Mouse (Mus musculus) midbrain, embryonic 11.5 days (tissue): Measurements from ENCODE around the gene Fgf22. TPM values are rescaled to one million over a fixed set of nuclear protein-coding genes. Genes with fewer than 3 reads are reported as not detected.

Experiments
- ATAC-seq: fragments of 200-750 bp; cut with Nextera tagmentation; 2 replicates; pipeline ENCODE4 v1.8.0; 2017; ENCODE audit warnings: moderate TSS enrichment, moderate library complexity; ENCODE audit not compliant: low FRiP score
- DNase-seq: peaks from one replicate; pipeline ENCODE4 v3.0.0; 2015; ENCODE audit warnings: low spot score; ENCODE audit errors: missing footprints
- H3K27ac ChIP-seq: fragments of 300-500 bp; sonication (generic); 2 replicates; pipeline ENCODE4 v1.5.1; 2014; ENCODE audit warnings: low read depth, low read length
- H3K27me3 ChIP-seq: fragments of 300-500 bp; sonication (generic); 2 replicates; pipeline ENCODE4 v1.6.1; 2014; ENCODE audit warnings: mild to moderate bottlenecking, low read length, moderate library complexity, mixed read lengths; ENCODE audit not compliant: control insufficient read depth, insufficient read depth
- H3K36me3 ChIP-seq: fragments of 300-500 bp; sonication (generic); 2 replicates; pipeline ENCODE4 v1.6.1; 2014; ENCODE audit warnings: mild to moderate bottlenecking, low read length, moderate library complexity, mixed read lengths; ENCODE audit not compliant: control insufficient read depth, insufficient read depth
- H3K4me1 ChIP-seq: fragments of 300-500 bp; sonication (generic); 2 replicates; pipeline ENCODE4 v1.6.1; 2014; ENCODE audit warnings: low read length; ENCODE audit not compliant: control insufficient read depth, insufficient read depth
- H3K4me2 ChIP-seq: fragments of 300-500 bp; sonication (generic); 2 replicates; pipeline ENCODE4 v1.6.1; 2014; ENCODE audit warnings: mild to moderate bottlenecking, moderate library complexity
- H3K4me3 ChIP-seq: fragments of 300-500 bp; sonication (generic); 2 replicates; pipeline ENCODE4 v1.5.1; 2014; ENCODE audit warnings: low read depth, low read length
- H3K9ac ChIP-seq: fragments of 300-500 bp; sonication (generic); 2 replicates; pipeline ENCODE4 v1.6.1; 2014; ENCODE audit warnings: low read length
- H3K9me3 ChIP-seq: fragments of 300-500 bp; sonication (generic); 2 replicates; pipeline ENCODE4 v1.6.1; 2016; ENCODE audit warnings: low read length; ENCODE audit not compliant: control insufficient read depth
- WGBS: fragments of 180-500 bp; shearing (Covaris S2); extraction: QIAGEN DNeasy Blood & Tissue Kit; methylation state at CpG from one replicate; pipeline ENCODE4 v1.1.7; 2014; 5-methylcytosine and 5-hydroxymethylcytosine counted together
- polyA plus RNA-seq: library from polyadenylated mRNA; unstranded; fragments of >200 nt; fragmentation: Nextera tagmentation; extraction: Ambion mirVana; gene quantifications from 2 replicates; pipeline ENCODE4 v1.2.1, GENCODE M21; 2014

The Fgf22 gene
- polyA plus RNA-seq, 1 experiment from 2014 or later = 0.08 TPM

DNA sequence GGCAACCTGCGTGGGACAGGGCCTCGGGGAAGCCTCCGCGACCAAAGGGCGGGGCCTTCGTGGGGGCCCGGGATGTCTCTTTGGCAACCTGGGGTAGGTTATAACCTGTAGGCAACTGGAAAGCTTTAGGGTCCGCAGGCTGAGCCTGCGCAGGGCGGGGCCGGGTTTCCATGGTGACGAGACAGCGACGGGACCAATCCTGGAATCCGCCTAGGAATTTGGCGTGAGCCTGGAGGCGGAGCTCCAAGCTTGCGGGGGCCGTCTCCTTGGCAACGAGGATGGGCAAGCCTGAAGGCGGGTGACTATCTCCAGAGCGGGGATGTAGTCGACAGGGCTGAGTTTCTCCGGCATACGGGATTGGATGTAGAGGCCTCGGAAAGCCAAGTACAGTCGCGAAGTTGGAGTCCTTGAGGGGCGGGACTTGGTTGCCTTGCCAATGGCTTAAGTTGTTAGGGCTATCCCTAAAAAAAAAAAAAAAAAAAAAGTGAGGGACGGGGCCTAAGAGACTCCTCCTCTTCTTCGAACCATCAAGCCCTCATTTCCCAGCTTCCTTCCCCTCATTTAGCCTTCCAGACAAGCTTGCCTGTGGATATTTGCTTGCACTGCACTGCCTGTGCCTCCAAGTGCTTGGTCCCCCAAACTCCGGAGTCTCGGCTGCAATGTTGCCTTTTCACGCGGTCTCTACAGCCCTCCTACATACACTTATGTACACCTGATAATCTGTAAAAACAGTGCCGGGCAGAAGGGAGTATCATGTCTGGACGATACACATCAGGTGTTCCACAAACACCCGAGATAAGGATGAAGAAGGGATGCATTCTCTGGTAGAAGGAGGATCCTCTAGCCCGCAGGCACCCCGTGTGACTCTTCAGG lies 12.7 kb downstream of the Fgf22 start:
- H3K4me1 ChIP-seq = peaks cover 22% of the 10 kb centered on the region
- H3K9me3 ChIP-seq = no peaks in the 10 kb centered on the region
- no peaks in the 10 kb centered on the region for H3K36me3 ChIP-seq
- H3K27ac ChIP-seq = peak overlapping the region; percentile 78
- ATAC-seq = peak; percentile 88
- H3K27me3 ChIP-seq = no peaks in the 10 kb centered on the region
- H3K4me3 ChIP-seq = peak overlapping the region; percentile 97
- H3K9ac ChIP-seq = peak overlapping the region; percentile 97; the same call in 1 of the 2 replicates
- H3K4me2 ChIP-seq = peak overlapping the region; percentile 95
- DNase-seq = peak; percentile 99
- 13% methylated on average over 40 of the region's 40 CpGs for whole genome bisulfite sequencing

DNA sequence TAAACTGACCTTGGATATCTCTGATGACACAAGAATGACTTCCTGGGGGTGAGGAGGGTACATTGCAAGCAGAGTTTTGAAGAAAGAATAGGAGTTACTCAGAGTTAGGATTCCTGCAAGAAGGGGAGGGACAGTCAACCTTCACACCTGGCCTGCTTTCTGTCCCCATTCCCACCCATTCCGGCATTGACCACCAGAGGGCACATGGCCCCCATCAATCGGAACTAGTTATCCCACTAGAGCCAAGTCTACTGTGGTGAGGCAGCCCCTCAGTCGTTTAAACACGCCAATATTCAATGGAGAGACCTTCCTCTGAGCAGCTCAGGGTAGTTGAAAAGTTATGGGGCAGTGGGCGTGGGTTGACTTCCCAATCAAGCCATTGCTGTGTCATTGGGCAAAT lies 13.5 kb downstream of the Fgf22 start:
- no peak overlapping the region for H3K4me3 ChIP-seq
- no peak for ATAC-seq

DNA sequence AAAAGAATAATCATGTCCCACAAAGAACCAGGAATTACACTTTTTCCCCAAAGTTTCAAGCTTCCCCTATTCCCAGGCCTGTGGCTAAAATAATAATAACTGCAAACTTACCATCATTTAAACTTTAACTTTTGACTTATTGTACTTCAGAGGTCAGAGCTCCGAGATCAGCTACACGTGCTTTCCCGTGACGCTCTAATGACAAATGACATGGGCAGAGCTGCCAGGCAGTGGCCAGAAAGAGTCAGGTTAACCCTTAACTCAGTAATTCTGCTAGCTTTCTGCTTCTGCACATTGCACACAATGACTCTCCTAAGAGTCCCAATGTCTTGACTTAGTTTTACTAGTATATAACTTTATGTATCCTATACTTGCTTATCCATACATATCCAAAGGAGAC lies 14.5 kb downstream of the Fgf22 start:
- H3K4me2 ChIP-seq = no peak overlapping the region
- 63% methylated on average over 4 of the region's 4 CpGs for WGBS
- H3K4me1 ChIP-seq = peaks cover 22% of the 10 kb centered on the region
- H3K9me3 ChIP-seq = no peaks in the 10 kb centered on the region
- no peak for ATAC-seq
- H3K27me3 ChIP-seq = no peaks in the 10 kb centered on the region
- no peak overlapping the region for H3K27ac ChIP-seq
- H3K36me3 ChIP-seq = no peaks in the 10 kb centered on the region
- no peak overlapping the region for H3K4me3 ChIP-seq
- no peak for DNase-seq
- no peak overlapping the region for H3K9ac ChIP-seq

More for the DNA sequence above, 13.5 kb downstream of the Fgf22 start:
- Histone ChIP-seq H3K9me3 (no peaks in the 10 kb centered on the region), H3K4me1 (peaks cover 22% of the 10 kb centered on the region), H3K4me2 (no peak overlapping the region), H3K27ac (no peak overlapping the region), H3K36me3 (no peaks in the 10 kb centered on the region), H3K9ac (no peak overlapping the region), H3K27me3 (no peaks in the 10 kb centered on the region)
- DNase-seq = peak; percentile 98
- 2% methylated on average over 5 of the region's 5 CpGs for WGBS

DNA sequence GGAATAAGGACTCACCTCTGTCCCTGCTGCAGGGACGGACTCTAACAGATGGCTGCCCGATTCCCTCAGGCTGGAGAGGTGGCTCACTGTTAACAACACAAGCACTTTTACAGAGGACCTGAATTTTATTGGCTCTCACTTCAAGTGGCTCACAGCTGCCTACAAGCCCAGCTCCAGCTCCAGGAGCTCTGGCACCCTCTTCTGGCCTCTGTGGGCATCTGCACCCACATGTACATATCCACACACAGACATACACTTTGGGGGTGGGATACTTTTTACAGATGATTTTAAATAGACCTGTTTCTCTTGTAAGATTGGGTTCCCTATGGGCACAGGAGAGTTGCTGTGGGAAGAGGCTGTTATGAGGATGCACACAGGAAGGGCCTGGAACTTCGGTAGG lies 17.4 kb downstream of the Fgf22 start:
- Histone ChIP-seq H3K36me3 (no peaks in the 10 kb centered on the region), H3K4me2 (no peak overlapping the region), H3K9me3 (no peaks in the 10 kb centered on the region; the same call in 1 of the 2 replicates), H3K4me1 (peaks cover 7% of the 10 kb centered on the region), H3K27me3 (peaks cover 10% of the 10 kb centered on the region), H3K27ac (no peak overlapping the region), H3K9ac (no peak overlapping the region), H3K4me3 (no peak overlapping the region)
- 91% methylated on average over 3 of the region's 3 CpGs for WGBS
- no peak for ATAC-seq
- no peak for DNase-seq

DNA sequence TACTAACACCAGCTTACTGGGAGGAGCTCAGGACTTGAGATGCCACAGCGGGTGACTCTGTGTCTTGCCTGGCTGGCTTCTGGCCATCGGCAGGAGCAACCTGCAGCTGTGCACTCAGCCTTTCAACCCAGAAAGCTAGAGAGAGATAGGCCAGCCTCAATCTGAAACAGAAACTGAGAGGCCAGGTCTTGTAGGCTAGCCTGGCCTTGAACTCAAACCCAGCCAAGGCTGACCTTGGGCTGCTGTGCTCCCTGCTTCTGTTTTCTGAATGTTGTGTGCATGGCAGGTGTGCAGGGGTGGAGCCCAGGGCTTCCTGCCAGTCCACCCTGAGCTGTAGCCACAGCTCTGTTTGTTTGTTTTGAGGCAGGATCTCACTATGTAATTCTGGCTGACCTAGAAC lies 18.3 kb downstream of the Fgf22 start:
- peaks cover 18% of the 10 kb centered on the region for H3K27me3 ChIP-seq
- no peaks in the 10 kb centered on the region for H3K36me3 ChIP-seq
- no peak for ATAC-seq
- H3K9me3 ChIP-seq = no peaks in the 10 kb centered on the region; the same call in 1 of the 2 replicates
- WGBS = 89% methylated on average over 2 of the region's 2 CpGs
- no peak overlapping the region for H3K27ac ChIP-seq
- no peaks in the 10 kb centered on the region; the same call in 1 of the 2 replicates for H3K4me1 ChIP-seq
- no peak for DNase-seq
- no peak overlapping the region for H3K4me2 ChIP-seq
- H3K9ac ChIP-seq = no peak overlapping the region
- H3K4me3 ChIP-seq = no peak overlapping the region

DNA sequence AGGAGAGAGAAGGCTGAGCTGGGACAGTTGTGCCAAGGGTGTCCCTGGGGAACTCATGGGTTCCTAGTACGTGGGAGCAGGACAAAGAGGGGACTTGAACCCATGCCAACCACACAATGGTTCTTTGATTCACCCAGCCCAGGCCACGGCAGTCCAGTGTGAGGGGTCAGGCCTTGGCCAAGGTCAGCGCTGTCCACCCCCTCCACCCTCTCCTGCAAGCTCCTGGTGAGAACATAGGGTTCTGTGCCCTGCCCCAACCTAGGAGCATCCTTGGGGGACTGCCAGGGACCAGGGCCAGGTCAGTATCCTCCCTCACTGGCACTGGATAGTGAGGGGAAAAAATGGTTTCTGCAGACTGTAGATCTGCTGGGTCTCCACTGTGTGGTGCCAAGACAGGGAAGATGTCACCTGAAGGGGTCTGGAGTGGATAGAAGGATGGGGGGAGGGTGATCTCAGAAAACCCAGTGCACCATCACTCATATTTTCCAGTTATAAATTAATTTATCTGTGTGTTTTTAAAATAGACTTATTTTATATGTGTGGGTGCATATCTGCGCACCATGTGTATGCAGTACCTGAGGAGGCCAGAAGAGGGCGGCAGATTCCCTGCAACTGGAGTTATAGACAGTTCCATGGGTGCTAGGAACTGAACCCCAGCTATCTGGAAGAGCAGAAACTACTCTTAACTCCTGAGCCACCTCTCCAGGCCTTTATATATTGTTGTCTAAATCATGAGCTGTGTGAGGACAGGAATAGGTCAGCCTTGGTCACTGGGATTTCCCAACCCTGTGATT lies 19.8 kb downstream of the Fgf22 start:
- no peaks in the 10 kb centered on the region; the same call in 1 of the 2 replicates for H3K9me3 ChIP-seq
- H3K9ac ChIP-seq = no peak overlapping the region
- H3K27me3 ChIP-seq = peaks cover 33% of the 10 kb centered on the region
- 77% methylated on average over 5 of the region's 5 CpGs for WGBS
- DNase-seq (no peak), ATAC-seq (no peak)
- no peaks in the 10 kb centered on the region for H3K36me3 ChIP-seq
- H3K4me3 ChIP-seq = no peak overlapping the region
- H3K4me2 ChIP-seq = no peak overlapping the region
- no peak overlapping the region for H3K27ac ChIP-seq
- no peaks in the 10 kb centered on the region; the same call in 1 of the 2 replicates for H3K4me1 ChIP-seq

DNA sequence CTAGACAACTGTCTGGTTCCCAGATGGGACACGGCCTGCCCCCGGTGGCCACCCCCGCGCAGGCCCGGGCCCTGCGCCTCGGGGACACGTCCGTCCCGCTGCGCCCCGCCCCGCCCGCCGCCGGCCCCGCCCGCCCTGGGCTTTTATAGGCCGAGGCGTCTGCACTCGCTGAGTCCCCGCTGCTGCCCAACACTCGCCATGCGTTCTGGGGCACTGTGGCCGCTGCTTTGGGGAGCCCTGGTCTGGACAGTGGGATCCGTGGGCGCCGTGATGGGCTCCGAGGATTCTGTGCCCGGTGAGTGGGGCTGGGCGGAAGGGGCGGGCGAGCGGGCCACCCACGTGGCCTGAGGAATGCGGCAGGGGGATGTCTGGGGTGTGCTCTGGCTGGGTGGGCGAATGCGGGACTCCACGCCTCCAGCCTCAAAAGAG lies 22.2 kb downstream of the Fgf22 start, which contains the start of gene Fstl3:
Fstl3 (plus strand) TSS at position 170 of the 429 bp plus-strand sequence.
- peak within 1 kb of the TSS; percentile 41 for H3K4me2 ChIP-seq
- H3K9ac ChIP-seq = peak within 1 kb of the TSS; percentile 4; the same call in 1 of the 2 replicates
- H3K36me3 ChIP-seq = no peaks in the 10 kb centered on the region
- H3K27me3 ChIP-seq = peaks cover 43% of the 10 kb centered on the region
- peak within 1 kb of the TSS; percentile 18 for H3K4me3 ChIP-seq
- no peaks in the 10 kb centered on the region; the same call in 1 of the 2 replicates for H3K9me3 ChIP-seq
- no peak for DNase-seq
- H3K4me1 ChIP-seq = peaks cover 8% of the 10 kb centered on the region
- no peak within 1 kb of the TSS for H3K27ac ChIP-seq
- WGBS = 1% methylated on average over 39 of the region's 39 CpGs
- no peak for ATAC-seq

DNA sequence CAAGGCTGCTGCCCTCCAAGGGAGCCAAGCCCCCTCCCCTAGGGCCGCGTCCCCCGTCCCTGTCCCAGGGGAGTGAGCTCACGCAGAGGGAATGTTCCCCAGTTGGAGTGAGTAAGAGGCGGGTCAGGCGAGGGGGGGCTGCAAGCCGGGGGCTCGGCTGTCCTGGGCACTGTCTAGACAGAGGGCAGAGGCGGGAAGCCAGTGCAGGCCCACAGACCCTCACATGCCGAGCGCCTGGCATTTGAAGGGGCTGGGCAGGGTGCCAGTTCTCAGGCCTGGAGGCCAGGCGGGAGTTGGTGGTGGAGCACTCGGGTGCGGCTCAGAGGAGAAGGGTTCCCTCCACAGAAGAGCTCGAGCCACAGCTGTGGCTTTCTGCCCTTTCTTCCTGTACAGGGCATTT lies 23.1 kb downstream of the Fgf22 start:
- Histone ChIP-seq H3K27ac (no peak overlapping the region), H3K27me3 (peaks cover 43% of the 10 kb centered on the region), H3K4me2 (no peak overlapping the region), H3K36me3 (no peaks in the 10 kb centered on the region), H3K9me3 (no peaks in the 10 kb centered on the region; the same call in 1 of the 2 replicates), H3K4me3 (no peak overlapping the region), H3K9ac (no peak overlapping the region), H3K4me1 (peaks cover 8% of the 10 kb centered on the region)
- ATAC-seq = no peak
- 18% methylated on average over 15 of the region's 15 CpGs for whole genome bisulfite sequencing
- peak; percentile 86 for DNase-seq
